Mouse (Mus musculus): Measurements from ENCODE around the gene Klhl8.

Klhl8 gene

DNA sequence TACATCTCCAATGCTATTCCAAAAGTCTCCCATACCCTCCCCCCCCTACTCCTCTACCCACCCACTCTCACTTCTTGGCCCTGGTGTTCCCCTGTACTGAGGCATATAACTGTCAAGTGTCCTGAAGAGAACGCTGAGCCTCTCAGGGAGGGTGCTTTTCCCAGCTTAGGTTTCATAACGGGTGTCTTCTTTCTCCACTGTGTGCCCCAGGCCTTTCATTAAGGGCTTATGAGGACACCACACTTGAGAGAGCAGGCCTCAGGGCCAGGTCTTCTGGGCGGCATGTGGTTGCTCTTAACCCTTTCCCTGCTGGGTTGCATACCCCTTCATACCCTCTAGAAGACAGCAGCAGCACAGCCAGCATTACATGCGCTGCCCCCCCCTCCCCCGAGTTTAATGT is 64.5 kb downstream of the Klhl8 start:
- no peak for DNase-seq (ENCODE audit: low spot score)

DNA sequence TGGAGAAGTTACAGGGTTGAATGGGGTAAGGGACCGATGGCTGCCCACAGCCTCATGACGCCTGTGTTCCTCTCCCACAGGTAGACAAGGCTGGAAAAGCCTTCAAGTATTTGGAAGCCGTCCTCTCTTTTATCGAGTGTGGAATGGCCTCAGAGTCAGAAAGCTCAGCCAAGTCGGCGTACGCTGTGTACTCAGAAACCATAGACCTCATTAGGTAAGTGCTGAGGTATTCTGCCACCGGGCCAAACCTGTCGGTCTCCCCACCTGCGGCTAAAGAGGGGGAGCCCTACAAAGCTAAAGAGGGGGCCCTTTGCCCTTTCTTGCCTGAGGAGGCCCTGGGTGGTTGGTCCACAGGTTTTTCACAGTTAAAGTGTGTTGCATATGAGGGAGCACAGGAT is 64.9 kb downstream of the Klhl8 start:
- DNase-seq (ENCODE audit: low spot score), result no peak

DNA sequence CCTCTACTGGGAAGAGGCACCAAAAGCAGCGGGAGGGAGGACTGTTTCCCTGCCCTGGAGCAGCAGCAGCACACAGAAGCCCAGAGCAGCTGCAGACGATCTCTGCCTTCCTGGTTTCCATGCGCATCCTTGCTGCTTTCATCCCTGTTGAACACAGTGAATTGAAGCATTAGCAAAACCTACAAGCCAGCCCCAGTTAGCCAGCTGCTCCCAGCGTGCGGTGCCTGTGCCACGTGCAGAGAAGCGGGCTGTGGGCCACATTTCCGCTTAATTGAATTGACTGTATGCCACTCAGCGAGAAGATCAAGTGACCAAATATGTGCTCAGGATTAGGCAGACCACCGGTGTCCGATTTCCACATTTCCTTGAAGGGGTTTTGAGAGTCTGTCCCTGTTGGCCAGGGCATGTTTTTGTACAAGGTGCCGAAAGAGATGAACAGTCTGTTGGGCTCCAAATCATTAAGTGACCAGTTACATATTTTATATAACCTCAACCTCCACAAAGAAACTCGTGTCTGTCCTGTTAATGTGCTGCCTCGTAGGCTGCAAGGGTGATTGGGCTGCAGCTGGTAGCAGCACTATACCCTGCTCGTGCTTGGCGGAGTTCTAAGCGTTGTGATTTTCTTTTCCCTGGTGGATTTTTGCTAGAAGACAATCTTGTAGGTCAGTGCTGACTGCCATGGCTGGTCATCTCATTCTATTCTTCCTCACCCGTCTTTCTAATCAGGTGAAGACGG is 65.5 kb downstream of the Klhl8 start:
- no peak for DNase-seq (ENCODE audit: low spot score)

DNA sequence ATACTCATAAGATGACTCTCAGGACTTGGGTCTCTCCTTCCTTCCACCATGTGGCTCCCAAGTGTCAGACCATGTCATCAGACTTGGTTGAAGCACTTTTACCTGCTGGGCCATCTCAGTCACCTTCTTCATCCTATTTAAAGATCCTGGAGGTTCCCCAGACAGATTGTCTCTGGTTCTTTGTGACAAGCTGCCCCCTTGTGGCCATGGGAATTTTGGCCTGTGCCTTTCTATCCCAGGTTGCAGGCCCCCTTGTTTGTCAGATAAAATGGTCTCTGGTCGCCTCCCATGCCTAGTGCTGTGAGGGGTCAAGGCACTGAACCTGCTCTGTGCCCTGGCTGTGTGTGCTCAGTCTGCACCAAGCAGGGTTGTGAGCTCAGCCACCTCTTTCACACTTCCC is 67.1 kb downstream of the Klhl8 start:
- DNase-seq (ENCODE audit: low spot score), result no peak

DNA sequence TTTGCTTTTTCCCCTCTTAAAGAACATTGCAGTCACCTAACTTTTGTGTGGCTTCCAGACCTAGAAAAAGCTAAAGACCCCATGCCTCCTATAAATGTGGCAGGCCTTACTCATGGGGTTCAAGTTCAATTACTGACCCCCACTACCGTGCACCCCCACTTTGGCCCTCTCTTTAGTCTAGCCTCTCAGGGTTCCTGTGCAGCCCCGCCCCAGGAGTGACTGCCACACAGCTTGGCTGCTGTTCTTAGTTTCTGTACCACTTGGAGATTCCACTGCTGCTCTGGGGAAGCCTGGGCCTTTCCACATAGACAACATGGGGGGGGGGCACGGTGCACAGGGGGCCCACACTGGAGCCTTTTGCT is 71.8 kb downstream of the Klhl8 start:
- no peak for DNase-seq (ENCODE audit: low spot score)

DNA sequence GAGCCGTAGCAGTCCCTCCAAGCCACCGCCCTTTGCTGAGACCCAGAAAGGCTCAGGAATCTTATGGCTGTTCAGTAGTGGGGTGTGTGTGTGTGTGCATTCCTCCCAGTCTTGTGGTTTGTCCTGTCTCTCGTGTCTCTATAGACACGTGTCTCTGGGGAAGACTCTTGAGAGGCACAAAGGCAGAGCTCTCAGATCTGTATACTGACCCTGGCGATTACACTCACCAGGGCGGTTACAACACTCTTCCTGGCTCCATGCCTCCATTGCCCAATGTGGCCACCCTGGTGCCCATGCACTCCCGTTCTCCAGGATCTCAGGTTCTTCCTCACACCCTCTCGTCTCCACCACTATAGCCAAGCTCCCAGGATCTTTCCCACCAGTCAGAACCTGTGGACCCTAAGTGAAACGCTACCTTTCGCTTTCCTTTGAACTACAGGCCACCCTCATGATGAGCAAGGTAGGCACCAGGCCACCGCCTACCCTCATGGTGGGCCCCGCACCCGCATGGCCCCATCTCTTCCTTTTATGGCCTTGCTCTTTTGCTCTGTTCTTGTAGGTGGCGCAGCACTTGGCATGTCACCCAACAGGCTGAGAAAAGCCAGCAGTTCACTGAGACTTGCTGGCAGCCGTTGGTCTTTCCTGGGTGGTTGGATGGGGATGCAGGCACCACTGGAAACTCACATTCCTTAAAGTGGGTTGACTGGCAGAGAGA is 72.4 kb downstream of the Klhl8 start:
- no peak for DNase-seq (ENCODE audit: low spot score)

DNA sequence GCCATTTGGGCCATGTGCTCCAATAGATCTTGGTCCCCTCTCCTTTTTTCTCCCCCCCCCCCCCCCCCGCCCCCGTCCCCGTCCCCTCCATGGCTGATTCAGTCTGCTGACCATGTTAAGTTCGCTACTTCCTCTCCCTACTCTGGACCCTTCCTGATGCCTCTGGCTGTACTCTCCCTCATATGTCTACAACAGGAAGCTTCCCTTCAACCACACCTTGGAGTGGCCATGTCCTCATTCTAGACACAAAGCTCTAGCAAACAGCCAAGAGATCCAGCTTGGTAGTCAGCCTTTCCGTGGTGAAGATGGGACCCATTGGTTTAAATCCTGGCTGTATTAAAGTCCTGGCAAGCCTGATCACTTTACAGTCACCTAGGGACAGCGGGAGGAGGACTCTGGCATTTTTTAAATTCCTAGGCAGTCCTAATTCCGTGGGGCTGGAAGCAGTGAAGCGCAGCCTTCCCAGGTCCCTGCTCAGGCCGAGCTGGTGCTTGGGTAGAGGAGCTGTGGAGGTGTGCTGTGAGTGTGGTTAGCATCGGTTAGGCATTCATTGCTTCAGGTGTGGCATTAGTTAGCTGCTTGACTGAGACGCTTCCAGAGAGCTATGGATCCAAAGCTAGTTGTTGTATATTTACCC is 74.8 kb downstream of the Klhl8 start:
- no peak for DNase-seq (ENCODE audit: low spot score)

DNA sequence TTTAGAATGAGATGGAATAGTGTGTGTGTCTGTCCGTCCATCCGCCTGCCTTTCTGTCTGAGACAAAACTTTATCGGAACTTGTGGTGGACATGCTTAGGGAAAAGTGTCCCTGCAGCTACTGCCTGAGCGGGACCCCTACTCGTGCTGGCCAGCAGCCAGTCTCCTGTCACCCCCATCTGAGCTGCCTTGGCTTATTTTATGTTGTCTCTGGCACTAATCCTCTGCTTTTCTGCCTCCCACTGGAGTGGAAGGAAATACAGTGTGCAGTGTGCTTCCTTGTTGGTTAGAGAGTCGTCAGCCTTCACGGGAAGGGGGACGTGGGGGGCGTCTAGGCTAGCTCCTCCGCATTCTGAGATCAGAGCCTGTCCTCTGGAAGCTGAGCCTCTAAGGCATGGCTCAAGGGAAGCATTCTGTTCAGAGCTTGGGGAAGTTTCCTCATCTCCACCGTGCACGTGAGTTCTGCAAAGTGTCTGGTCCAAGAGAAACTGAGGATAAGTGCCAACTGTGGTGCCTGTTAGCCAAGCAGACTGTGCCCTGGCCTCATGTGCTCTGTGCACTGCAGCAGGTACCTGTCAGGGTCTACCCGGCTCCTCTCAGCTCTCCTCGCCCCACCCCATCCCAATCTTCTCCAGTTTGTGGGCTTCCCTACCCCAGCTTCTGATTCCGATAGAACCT is 75.5 kb downstream of the Klhl8 start:
- no peak for DNase-seq (ENCODE audit: low spot score)

DNA sequence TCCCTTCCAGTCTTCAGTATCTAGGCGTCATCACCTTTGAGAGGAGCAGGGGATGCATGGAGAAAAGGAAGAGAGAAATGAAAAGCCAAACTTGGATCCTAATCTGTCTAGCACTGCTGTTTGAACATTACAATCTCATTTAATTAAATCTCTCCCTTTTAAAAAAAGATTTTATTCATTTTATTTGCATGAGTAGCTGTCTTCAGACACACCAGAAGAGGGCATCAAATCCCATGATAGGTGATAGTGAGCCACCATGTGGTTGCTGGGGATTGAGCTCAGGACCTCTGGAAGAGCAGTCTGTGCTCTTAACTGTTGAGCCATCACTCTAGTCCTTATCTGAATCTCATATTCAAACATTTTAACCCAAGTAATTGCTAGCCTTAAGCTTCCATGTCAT is 80.2 kb downstream of the Klhl8 start:
- DNase-seq (ENCODE audit: low spot score), result no peak

DNA sequence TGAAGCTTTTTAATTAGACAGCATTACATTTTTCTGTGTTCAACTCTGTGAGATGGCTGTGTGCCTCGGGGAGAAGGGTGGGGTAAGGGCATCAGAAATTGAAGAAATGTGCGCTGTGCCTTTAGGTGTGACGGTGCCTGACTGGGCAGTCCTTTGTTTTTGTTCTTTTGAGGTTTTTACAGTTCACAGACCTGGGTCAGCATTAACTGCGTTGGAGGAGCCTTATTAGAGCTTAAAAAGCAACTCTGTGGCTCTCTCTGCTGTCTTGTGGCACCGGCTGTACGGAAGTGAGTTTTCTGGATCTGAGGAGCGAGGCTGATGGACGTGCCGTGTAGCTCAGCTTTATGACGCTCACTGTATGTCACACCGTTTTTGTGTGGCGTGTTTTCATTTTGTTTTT is 81.9 kb downstream of the Klhl8 start:
- no peak for DNase-seq (ENCODE audit: low spot score)

DNA sequence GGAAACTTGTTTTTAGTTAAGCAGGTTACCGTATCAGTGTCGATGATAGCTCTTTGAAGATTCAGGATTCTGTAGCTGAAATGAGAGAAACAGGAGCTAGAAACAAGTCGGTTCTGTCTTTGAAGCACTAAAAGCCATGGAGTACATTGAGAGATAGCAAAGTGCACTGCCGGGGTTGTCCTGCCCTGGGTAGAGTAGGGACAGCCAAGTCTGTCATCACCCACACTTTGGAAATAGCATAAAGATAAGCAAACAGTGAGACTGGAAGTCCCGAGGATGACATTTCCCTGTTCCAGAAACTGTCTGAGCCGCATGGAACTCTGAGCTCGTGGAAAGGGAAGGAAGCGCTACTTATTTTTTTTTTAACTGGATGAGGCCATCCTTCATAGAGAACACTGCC is 82.3 kb downstream of the Klhl8 start:
- no peak for DNase-seq (ENCODE audit: low spot score)

DNA sequence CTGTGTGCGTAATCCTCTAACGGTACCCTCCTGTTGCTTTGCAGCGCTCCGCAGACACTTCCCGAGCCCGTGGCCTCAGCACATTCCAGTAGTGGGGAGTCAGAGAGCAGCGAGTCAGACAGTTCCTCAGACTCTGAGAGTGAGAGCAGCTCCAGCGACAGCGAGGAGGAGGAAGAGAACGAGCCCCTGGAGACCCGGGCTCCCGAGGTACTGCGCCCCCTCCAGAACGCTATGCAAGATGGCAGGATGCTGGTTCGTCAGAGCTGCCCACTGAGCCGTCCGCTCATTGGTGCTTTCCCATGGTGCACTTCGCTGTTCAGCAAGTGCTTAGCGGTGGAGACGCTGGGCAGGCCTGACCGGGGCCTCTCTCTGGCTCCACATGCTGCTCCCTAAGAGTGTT is 82.8 kb downstream of the Klhl8 start:
- no peak for DNase-seq (ENCODE audit: low spot score)

DNA sequence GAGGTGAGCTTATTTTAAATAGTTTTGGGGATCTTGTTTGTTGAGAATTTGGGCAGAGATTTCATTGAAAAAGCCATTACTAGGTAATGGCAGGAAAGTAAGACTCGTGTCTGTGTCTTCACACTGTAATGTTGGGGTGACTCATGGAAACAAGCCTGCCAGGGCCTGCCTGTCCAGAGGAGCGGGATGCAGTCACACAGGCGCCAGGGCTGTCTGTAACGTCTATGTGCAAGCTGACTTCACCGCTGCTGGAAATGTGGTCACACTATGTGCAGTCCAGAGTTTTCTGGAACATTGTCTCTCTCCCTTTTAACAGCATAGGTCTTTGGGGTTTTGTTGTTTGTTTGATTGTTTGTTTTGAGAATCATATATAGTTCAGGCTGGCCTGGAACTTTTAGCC is 88.1 kb downstream of the Klhl8 start:
- DNase-seq (ENCODE audit: low spot score), result no peak

DNA sequence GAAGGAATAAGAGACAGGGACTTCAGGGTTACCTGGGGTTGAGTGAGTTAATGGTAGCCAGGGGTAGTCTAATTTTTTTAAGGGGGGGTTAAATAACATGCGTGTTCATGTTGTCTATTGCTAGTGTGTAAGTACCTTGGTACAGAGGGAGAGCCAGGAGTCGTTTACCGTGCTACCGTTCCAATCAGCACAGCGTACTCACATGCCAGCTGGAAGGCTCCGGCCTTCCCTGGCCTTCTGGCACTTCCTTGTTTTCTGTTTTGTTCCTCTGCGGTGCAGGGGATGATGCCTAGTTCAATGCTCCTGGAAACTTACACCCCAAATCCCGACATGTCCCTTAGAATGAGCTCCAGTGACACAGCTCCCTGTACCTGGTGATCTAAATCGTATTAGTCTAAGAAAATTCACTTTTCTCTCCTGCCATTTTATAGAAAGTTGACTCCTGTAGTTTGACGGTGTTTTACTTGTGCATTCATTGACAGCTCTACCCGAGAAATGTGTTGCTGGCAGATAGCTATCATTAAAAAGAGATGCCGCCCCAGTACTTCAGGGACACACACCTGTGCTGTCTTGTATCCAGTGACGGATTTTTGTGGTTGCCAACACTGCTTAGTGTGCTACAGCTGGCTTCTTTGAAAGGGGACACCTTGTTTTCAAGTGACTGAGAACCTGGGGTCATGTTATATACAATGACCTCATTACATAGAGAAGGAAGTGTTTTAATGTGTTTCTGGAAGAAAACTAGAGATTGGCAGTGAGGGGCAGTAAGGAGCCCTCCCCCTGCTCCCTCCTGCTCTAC is 89.4 kb downstream of the Klhl8 start:
- no peak for DNase-seq (ENCODE audit: low spot score)

DNA sequence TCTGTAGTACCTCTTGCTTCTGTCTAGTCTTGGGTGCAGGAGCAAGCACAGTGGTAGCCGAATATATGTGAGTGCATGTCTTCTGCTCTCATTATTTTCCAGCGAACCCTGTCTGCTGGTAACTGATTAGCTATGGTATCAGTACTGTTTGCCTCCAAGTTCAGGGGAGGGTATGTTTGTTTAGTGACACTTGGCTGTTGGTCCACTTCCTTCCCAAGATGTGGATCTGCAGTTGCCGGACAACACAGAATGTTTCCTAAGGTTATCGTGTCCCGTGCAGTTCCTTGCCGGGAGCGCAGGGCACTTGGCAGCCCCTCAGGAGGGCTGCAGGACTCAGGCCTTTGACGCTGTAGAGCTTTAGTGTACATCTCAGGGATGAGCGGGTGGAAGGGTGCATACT is 90.0 kb downstream of the Klhl8 start:
- no peak for DNase-seq (ENCODE audit: low spot score)

DNA sequence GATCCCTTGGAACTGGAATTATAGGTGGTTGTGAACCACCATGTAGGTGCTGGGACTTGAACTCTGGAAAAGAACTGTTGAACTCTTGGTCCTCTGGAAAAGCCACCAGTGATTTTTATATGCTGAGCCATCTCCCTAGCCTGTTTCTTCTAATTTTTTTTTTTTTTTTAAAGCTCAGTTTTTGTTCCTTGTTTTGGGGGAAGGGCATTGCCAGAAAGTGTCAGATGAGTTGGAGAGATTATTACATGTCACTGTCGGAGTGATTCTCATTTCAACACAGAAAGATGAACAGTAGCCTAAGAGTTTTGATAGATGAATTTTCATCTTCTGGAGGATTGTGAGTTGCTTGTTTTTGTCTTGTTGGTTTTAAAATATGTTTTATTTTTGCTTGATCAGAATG is 91.4 kb downstream of the Klhl8 start:
- DNase-seq (ENCODE audit: low spot score), result no peak

DNA sequence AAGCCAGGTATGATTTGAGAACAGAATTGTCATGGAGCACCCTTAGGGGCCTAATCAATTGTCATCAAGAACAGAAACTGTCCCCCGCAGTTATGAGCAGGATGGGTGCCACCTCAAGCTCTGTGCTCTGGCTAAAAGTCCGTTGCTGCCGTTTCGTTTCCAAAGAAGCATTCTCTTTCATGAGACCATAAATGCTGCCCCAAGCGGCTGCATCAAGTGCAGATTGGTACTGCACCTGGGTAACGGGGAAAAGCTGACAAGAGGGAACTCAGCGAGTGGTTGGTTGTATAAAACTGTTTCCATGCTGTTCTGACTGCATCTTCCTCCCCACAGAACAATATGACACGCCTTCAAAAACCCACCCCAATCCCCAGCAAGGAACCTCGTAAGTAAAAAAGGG is 92.5 kb downstream of the Klhl8 start:
- DNase-seq (ENCODE audit: low spot score), result no peak

DNA sequence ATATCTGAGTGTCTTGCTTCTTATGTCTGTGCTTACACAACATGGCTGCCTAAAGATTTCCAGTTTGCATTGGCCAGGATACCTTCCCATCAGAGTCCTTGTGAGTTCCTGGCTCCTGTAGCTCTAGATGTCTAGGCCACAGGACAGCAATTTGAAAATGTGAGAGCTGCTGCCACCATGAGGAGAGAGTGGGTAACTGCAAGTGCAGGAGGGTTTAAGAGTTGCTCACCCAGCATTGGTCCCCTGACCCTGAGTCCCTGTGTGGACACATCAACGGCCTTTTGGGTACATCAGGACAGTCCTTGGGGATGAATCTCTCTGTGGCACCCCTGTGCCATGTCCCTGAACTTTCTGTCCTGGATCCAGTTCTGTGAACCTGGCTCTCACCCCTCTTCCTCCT is 93.3 kb downstream of the Klhl8 start:
- no peak for DNase-seq (ENCODE audit: low spot score)

DNA sequence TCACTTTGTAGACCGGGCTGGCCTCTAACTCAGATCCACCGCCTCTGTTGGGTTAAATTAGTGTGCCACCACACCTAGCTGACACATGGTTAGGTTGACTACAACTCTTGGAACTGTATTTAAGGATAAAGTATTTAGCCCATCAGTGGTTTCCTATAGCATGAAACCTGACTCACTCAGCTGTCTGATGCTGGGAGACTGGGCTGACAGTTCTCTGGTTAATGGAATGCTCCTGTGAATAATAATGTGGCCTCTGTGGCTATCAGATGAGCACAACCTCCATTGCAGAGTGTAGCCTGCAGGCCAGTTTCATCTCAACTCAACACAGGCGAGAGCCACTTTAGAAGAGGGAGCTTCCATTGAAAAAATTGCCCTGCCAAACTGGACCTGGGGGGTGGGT is 94.3 kb downstream of the Klhl8 start:
- no peak for DNase-seq (ENCODE audit: low spot score)

DNA sequence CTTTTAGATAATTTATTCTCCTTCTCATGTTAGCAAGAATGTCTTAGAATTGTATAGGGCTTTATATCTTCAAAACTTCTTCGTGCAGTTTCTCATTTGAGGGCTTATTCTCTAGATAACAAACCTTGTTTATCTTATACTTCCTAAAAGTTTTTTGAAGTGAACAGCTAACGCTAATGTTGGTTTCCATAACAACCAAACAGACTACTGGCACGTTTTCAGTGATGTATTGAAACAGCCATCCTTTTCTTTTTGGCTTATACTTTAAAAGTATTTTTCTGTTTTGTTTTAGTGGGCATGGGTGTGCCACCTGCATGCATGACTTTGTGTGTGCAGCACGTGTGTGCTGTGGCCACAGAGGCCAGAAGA is 95.8 kb downstream of the Klhl8 start:
- no peak for DNase-seq (ENCODE audit: low spot score)

DNA sequence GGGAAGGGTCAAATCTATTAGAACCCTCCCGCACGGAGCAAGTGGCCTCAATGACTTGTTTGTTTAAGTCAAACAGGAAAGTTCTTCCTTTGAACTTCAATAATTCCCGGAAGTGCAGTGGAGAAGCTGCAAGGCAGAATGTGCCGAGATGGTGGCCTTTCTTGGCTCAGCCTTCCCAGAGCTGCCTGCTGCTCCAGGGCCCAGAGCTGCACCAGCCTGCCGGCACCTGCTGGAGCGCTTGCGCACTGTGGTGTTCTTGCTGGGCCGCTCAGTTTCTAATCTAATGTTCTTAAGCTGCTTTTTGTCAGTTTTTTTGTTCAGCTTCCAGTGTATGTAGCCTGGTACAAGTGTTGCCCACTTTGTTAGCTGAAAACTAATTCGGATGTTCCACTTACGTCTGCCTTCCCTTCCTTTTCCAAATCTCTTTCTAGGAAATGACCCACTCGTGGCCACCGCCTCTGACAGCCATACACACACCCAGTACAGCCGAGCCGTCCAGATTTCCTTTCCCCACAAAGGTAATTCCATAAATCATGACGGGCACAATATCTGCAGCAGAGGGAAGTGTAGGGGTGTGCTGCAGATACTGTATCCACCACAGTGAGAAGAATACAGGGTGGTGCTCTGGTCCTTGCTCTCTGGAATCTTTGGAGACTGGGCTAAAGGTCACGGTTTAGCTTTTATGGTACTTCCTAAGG is 96.4 kb downstream of the Klhl8 start:
- no peak for DNase-seq (ENCODE audit: low spot score)

Data from urinary bladder, postnatal 10 days (tissue).